Mouse (Mus musculus): ENCODE measurements around the gene Trub2. TPM values are rescaled to one million over a fixed set of nuclear protein-coding genes. Genes with fewer than 3 reads are reported as not detected.
A peak's percentile ranks its signal among the peaks of the same experiment; 100 is the strongest.

Gene Trub2
- polyA plus RNA-seq, 1 experiment: 12.4 TPM

DNA sequence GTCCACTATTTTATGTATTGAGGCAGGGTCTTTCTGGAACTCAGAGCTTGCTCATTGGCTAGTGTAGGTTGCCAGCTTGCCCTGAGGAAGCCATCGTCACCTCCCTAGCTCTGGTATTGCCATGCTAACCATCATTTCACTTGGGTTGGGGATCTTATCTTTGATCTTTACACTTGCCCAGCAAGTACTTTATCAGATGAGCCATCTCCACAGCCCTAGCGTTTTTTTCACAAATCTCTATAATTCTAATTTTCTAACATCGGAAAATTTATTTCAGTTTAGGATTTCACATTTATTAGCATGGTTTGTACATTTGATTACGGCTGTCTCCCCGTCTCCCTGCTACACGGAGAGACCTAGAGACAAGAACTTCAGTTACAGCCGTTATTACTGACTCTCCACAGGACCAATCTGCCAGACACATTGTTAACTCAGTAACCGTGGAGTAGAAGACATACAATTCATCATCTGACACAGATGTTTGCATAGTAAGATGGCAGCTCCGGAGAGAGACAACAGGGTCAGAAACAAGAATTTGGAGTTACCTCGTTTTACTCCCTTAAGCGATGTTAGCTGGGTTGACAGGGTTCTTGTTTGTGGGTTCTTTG lies 38.1 kb upstream of the Trub2 start:
- H3K36me3 ChIP-seq (ENCODE audit: control insufficient read depth, insufficient read depth, low read length): no peaks in the 10 kb centered on the region
- H3K4me3 ChIP-seq (ENCODE audit: control insufficient read depth, low read depth, low read length): peak overlapping the region; percentile 100
- H3K27ac ChIP-seq (ENCODE audit: control insufficient read depth, insufficient read depth, low read depth, low read length): peak overlapping the region; percentile 95
- H3K27me3 ChIP-seq (ENCODE audit: control insufficient read depth, insufficient read depth, low read length): no peaks in the 10 kb centered on the region
- no peak for TF ChIP-seq CTCF (IDR thresholded peaks at IDR 0.05; ENCODE audit: control insufficient read depth, insufficient read depth, insufficient replicate concordance, low read depth, low read length)
- no peak for TF ChIP-seq POLR2A (IDR thresholded peaks at IDR 0.05; ENCODE audit: control insufficient read depth, low read depth, low read length)
- H3K4me1 ChIP-seq (ENCODE audit: control insufficient read depth, insufficient read depth, low read length): peaks cover 4% of the 10 kb centered on the region; the same call in 1 of the 2 replicates

DNA sequence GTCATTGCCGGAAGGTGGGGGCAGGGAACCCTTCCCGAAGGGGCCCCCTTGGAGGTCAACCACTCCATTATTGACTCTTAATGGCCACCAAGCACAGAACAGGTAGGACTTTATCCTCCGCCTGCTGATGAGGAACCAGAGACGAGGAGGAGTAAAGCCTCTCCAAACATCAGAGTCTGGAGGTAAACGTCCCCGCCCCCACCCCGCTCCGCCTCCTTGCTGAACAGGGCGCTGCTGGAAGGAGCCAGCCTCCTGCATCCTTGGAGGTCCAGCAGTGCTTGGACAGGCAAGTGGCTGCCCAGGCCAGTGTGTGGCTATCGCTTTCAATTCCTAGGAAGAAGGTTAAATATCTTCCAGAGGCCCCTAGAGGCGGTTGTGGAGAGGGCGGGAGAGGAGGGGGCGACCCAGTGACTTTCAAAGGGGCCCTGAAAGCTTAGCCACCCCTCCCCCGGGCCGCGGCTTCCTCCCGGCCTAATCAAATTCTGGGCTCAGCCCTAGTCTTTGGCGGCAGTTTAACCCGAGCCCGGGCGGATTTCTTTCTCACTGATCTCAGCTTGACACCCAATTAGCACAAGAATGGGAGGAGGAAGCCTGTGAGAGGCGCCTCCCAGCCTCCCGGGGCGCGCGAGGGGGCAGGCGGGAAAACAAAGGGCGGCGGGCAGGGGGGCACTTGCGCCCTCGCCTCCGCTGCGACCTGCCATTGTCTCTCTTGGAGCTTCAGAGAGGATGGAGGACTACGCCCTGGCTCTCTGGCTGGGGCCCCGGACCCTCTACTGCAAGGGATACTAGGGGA lies 31.9 kb upstream of the Trub2 start, which contains the start of gene Urm1:
Gene Urm1, plus strand, starts transcription at position 51 of the 793 bp plus-strand sequence.
- H3K27me3 ChIP-seq (ENCODE audit: control insufficient read depth, insufficient read depth, low read length): no peaks in the 10 kb centered on the region
- TF ChIP-seq POLR2A (IDR thresholded peaks at IDR 0.05; ENCODE audit: control insufficient read depth, low read depth, low read length) (no peak), CTCF (IDR thresholded peaks at IDR 0.05; ENCODE audit: control insufficient read depth, insufficient read depth, insufficient replicate concordance, low read depth, low read length) (no peak)
- H3K4me1 ChIP-seq (ENCODE audit: control insufficient read depth, insufficient read depth, low read length): peaks cover 12% of the 10 kb centered on the region
- peak within 1 kb of the TSS; percentile 39 for H3K27ac ChIP-seq (ENCODE audit: control insufficient read depth, insufficient read depth, low read depth, low read length)
- H3K36me3 ChIP-seq (ENCODE audit: control insufficient read depth, insufficient read depth, low read length): no peaks in the 10 kb centered on the region
- peak within 1 kb of the TSS; percentile 62 for H3K4me3 ChIP-seq (ENCODE audit: control insufficient read depth, low read depth, low read length)

DNA sequence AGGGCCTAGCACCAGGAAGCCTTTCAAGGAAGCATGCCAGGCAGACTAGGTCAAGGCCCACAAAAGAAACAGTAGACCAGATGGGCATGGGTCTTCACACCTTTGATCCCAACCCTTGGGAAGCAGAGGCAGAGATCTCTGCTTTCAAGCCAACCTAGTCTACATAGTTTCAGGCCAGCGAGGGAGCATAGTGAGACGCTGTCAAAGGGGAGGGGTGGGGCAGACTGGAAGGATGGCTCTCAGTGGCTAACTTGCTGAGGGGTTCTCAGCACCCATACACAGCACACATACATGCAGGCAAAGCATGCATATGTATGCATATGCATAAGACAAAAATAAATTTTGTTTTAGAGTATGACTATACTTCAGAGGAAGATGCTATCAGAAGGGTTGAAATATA lies 31.1 kb upstream of the Trub2 start:
- no peak overlapping the region for H3K27ac ChIP-seq (ENCODE audit: control insufficient read depth, insufficient read depth, low read depth, low read length)
- H3K4me1 ChIP-seq (ENCODE audit: control insufficient read depth, insufficient read depth, low read length): peaks cover 17% of the 10 kb centered on the region
- TF ChIP-seq POLR2A (IDR thresholded peaks at IDR 0.05; ENCODE audit: control insufficient read depth, low read depth, low read length): no peak
- TF ChIP-seq CTCF (IDR thresholded peaks at IDR 0.05; ENCODE audit: control insufficient read depth, insufficient read depth, insufficient replicate concordance, low read depth, low read length): no peak
- no peaks in the 10 kb centered on the region for H3K27me3 ChIP-seq (ENCODE audit: control insufficient read depth, insufficient read depth, low read length)
- H3K36me3 ChIP-seq (ENCODE audit: control insufficient read depth, insufficient read depth, low read length): no peaks in the 10 kb centered on the region
- H3K4me3 ChIP-seq (ENCODE audit: control insufficient read depth, low read depth, low read length): no peak overlapping the region

DNA sequence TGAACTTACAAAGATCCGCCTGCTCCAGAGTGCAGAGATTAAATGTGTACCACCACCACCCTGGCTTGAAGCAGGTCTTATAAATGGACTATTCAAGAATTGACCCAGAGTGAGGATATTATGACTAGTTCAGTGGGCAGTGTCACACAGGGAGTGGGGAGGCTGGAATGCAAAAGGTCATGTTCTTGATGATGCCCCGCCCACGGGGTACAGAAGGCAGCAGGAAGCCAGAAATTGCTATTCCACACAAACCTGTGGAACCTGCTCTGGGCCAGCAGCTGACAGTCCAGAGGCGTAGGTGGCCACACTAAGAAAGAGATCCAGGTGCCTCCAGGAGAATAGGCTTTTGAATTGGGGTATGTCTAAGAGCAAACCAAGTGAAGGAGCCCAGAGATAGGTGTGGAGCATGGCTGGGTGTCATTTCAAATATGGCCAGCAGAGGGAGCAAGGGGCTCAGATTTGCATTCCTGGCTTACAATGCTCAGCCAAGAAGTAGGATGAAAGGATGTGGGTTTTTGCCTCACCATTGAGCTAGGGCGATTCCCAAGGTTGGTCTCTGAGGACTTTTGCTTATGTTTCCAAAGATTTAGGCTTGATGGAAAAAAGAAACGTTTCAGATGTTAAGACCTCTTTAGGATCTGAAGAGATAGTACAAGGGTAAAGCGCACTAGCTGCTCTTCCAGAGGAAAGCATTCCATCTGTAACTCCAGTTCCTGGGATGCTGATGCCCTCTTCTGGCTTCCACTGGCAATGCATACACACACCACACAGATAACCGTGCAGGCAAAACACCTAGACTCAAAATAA lies 29.3 kb upstream of the Trub2 start:
- Histone ChIP-seq H3K4me3 (ENCODE audit: control insufficient read depth, low read depth, low read length) (no peak overlapping the region), H3K27me3 (ENCODE audit: control insufficient read depth, insufficient read depth, low read length) (no peaks in the 10 kb centered on the region), H3K36me3 (ENCODE audit: control insufficient read depth, insufficient read depth, low read length) (no peaks in the 10 kb centered on the region), H3K4me1 (ENCODE audit: control insufficient read depth, insufficient read depth, low read length) (peaks cover 17% of the 10 kb centered on the region), H3K27ac (ENCODE audit: control insufficient read depth, insufficient read depth, low read depth, low read length) (no peak overlapping the region)
- TF ChIP-seq CTCF (IDR thresholded peaks at IDR 0.05; ENCODE audit: control insufficient read depth, insufficient read depth, insufficient replicate concordance, low read depth, low read length): peak; percentile 68; the same call in 1 of the 2 replicates
- no peak for TF ChIP-seq POLR2A (IDR thresholded peaks at IDR 0.05; ENCODE audit: control insufficient read depth, low read depth, low read length)

DNA sequence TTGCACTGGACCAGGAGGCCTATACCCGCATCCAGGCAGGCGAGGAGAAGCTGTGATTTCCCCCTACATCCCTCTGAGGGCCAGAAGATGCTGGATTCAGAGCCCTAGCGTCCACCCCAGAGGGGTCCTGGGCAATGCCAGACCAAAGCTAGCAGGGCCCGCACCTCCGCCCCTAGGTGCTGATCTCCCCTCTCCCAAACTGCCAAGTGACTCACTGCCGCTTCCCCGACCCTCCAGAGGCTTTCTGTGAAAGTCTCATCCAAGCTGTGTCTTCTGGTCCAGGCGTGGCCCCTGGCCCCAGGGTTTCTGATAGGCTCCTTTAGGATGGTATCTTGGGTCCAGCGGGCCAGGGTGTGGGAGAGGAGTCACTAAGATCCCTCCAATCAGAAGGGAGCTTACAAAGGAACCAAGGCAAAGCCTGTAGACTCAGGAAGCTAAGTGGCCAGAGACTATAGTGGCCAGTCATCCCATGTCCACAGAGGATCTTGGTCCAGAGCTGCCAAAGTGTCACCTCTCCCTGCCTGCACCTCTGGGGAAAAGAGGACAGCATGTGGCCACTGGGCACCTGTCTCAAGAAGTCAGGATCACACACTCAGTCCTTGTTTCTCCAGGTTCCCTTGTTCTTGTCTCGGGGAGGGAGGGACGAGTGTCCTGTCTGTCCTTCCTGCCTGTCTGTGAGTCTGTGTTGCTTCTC lies 27.5 kb upstream of the Trub2 start:
- Histone ChIP-seq H3K27me3 (ENCODE audit: control insufficient read depth, insufficient read depth, low read length) (no peaks in the 10 kb centered on the region), H3K4me3 (ENCODE audit: control insufficient read depth, low read depth, low read length) (no peak overlapping the region), H3K36me3 (ENCODE audit: control insufficient read depth, insufficient read depth, low read length) (no peaks in the 10 kb centered on the region), H3K4me1 (ENCODE audit: control insufficient read depth, insufficient read depth, low read length) (peaks cover 17% of the 10 kb centered on the region), H3K27ac (ENCODE audit: control insufficient read depth, insufficient read depth, low read depth, low read length) (no peak overlapping the region)
- TF ChIP-seq POLR2A (IDR thresholded peaks at IDR 0.05; ENCODE audit: control insufficient read depth, low read depth, low read length) (no peak), CTCF (IDR thresholded peaks at IDR 0.05; ENCODE audit: control insufficient read depth, insufficient read depth, insufficient replicate concordance, low read depth, low read length) (no peak)

DNA sequence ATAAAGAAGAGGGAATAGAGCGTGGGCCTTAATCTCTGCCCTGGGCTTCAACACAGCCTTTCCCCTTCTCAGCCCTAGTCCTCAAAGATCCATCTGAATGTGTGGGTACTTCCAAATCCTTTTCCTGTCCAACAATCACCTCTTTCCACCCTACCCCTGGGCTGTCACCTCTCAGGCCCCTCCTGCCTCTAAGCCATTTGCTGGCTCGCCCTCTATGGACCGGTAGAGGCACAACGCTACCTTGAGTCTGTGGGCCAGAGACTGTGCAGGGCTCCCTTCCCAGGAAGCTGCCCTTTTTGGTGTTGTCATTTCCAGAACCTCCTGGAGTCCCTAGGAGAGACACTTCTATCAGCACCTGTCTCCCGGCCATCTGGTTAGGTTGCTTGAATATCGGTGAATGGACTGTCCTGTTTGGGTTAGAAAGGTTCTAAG lies 15.1 kb upstream of the Trub2 start:
- Histone ChIP-seq H3K27me3 (ENCODE audit: control insufficient read depth, insufficient read depth, low read length) (no peaks in the 10 kb centered on the region), H3K4me3 (ENCODE audit: control insufficient read depth, low read depth, low read length) (no peak overlapping the region), H3K36me3 (ENCODE audit: control insufficient read depth, insufficient read depth, low read length) (no peaks in the 10 kb centered on the region), H3K4me1 (ENCODE audit: control insufficient read depth, insufficient read depth, low read length) (no peaks in the 10 kb centered on the region), H3K27ac (ENCODE audit: control insufficient read depth, insufficient read depth, low read depth, low read length) (no peak overlapping the region)
- TF ChIP-seq CTCF (IDR thresholded peaks at IDR 0.05; ENCODE audit: control insufficient read depth, insufficient read depth, insufficient replicate concordance, low read depth, low read length): no peak; the same call in 1 of the 2 replicates
- no peak for TF ChIP-seq POLR2A (IDR thresholded peaks at IDR 0.05; ENCODE audit: control insufficient read depth, low read depth, low read length)

Measured in testis, adult 2 months (tissue).